Mouse (Mus musculus) c-Kit-positive CD71-positive TER-119-positive erythroid progenitor cells, embryonic 14.5 days (primary cell): Measurements from ENCODE around the gene Wbp2.
A peak's percentile ranks its signal among the peaks of the same experiment; 100 is the strongest.

Experiments used
- DNase-seq: peaks from one replicate; pipeline ENCODE4 v3.0.0-alpha.2; 2013; ENCODE audit warnings: low spot score

Wbp2 gene

DNA sequence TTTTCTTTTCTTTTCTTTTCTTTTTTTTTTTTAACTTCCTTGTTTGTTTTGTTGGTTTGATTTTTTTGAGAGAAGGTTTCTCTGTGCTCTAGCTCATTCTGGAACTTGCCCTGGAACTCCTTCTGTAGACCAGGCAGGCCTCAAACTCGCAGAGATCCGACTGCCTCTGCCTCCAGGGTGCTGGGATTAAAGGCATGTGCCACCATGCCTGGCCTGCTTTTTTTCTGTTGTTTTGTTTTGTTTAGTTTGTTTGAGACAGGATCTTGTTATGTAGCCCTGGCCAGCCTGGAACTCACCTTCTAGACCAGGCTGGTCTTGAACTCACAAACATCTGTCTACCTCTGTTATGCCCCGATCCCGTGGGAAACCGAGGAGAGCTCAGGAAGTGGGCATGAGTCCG lies 2.8 kb upstream of the Wbp2 start:
- DNase-seq = no peak

DNA sequence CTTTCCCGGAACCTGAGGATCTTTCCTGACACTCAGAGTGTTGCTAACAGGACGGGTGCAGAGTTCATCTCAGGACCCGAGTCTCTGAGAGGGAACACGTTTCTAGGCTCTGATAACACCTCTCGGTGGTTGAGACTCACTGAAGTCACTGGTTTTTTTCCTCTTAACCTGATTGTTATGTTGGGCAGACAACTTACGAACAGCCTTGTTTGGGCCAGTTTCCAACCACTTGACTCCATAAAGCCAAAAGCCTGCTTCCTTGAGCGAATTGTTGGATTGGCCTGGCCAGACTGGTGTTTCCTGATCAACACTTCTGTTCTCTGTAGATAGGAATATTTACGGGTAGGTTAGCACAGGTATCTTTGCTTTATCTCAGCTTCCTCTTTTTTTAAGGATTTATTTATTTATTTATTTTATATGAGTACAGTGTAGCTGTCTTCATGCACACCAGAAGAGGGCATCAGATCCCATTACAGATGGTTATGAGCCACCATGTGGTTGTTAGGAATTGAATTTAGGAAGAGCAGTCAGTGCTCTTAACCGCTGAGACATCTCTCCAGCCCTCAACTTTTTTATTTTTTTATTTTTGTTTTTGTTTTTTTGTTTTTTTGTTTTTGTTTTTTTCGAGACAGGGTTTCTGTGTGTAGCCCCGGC lies 2.1 kb upstream of the Wbp2 start:
- no peak for DNase-seq

DNA sequence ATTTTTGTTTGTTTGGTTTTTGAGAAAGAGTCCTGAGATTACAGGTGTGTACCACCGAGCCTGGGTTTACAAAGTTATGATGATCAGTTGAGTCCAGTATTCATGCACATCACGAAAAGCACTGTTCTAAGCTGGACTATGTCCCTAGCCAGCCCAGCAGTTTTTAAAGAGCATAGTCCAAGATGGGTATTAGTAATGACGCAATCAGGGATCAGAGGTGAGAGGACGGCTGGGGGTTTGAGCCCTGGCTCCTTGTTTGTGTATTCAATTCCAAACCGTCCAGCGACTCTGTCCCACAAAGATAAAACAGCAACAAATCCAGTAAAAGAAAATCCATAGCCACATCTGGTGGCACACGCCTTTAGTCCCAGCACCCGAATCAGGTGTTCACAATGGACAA lies 1.4 kb upstream of the Wbp2 start:
- no peak for DNase-seq

DNA sequence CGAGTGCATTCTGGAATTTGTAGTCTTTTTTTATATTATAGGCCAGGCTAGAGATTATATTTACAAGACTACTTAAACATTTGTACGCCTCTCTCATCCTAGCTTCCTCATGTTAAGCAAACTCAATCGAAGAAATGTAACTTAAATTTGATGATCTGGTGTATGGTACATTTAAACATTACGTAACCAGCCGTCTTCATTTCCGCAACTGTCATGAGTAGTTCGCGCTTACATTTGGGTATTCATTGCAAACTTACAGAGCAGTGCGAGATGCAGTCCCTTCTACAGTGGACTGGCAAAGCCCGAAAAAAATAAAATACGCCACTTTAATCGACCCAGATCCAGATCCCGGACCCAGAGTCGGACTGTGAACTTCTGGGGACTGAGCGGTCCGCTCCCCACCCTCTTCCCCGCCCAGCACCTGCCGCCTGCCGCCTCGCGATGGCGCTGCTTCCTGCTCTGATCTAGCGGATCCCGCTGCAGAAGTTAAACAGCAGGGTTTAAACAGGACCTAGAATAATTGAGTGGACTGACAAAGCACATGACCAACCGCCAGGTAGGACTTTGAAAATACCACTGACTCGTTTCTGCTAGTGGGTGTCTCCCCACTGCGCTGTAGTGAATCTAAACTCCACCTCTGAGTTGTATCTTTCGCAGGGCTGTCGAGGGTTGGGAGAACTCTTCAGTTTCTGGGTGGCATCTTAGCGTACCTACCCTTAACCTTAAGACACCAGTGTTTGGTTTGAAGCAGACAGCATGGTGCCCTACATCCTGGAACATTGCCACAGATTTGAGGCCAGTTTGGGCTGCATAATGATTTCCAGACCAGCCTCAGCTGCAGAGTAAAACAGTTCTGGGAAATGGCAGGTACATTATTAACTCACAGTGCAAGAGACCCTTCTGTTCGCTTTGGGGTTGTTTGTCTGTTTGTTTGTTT lies 667 bp upstream of the Wbp2 start:
- peak; percentile 80 for DNase-seq

DNA sequence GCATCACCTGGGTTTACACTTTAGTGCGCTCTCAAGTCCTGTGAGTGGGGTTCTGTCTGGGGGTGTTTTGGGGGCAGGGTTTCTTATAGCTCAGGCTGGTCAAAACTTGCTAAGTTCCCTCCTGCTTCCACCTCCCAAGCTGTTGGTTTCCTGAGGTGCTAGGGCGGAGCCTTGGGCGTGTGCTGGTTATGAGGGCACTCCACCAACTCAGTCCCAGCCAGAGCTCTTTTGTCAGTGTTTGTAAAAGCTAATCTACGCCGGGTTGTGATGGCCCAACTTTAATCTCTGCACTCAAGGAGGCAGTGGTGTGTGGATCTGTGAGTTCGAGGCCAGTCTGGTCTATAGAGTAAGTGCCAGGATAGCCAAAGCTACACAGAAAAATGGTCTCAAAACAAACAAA lies 2.6 kb downstream of the Wbp2 start:
- DNase-seq = peak; percentile 66

DNA sequence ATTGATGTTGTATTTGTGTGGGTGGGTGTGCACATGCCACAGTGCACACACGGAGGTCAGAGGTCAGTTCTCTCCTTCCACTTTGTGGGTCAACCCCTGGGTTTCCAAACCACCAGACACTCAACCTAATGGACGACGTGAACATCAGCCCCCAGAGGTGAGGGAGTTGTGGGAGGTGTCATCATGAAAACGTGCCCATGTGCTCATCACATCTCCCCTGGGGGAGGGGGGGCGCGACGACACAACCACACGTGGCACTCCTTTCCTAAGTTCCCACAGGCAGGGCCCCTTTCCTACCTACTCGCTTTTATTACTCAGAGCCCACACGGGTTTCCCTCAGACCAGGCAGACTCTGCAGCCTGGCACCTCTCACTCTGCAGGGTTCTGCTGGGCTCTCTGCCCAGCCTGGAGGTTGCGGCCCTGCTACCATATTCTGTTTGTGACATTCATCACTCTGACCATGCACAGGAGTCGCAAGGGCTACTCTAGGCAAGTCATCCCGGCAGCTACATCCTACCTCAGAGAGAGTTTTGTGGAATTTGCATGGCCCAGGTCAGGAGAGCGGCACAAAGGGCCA lies 3.6 kb downstream of the Wbp2 start:
- DNase-seq = no peak

DNA sequence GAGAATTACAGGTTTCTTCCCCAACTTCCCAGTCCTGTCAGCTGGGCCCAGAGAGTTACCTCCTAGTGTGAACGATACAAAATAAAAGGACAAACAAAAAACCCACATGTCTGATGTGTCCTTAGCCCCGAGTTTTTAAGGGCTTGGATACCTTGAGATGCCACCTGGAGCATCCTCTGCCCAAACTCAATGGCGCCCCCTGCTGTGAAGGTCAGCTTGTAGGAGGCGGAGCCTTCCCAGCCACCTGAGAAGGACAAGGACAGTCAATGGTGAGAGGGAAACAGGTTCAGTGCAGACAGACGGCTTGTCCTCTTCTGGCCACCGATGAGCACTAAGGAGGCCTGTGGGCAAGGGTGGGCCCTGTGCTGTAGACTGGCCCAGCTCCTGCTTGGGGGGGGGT lies 5.7 kb downstream of the Wbp2 start:
- no peak for DNase-seq

DNA sequence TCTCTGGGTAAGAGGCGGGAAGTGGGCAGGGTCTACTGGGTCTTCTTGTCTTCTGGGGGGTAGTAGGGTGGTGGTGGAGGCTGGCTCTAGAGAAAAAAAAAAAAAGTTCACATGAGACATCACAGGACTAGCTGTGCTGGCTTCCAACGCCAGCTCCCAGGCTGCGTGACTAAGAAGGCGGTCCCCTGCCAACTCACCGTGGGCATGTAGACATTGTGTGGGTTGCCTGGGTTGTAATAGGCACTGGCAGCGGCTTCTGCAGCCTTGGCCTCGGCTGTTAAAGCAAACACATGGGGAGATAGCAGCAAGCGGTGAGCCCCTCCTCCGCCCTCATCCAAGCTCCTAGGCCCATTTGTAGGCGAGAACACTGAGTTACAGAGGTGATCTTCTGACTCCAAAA lies 7.3 kb downstream of the Wbp2 start:
- DNase-seq = no peak

DNA sequence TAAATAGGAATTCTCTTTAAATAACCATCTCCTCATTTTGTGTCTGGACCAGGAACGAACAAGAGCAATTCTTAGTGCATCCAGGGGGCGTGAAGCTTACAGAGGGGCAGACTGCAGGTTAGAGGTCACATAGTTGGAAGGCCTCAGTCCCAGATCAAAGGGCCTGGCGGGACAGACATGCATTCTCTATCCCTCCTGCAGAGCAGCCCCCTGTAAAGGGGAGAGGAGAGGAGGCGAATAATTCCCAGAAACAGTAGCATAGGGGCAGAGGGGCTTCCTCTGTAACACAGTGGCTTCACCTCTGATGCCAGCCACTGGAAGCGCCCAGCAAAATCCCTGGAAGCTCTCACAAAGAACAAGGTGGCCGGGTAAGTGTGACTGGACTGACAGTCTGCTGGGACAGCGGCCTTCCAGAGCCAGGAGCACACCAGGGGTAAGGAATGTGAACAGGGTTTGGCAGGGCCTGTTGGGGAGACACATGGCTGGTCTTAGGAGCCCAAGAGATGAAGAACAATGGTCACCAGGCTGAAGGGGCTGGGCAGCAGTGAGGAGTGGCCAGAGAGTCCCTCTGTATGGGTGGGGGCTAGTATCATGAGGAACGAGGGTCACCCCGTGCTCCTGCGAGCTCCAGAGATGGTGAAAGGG lies 8.0 kb downstream of the Wbp2 start:
- DNase-seq = no peak

DNA sequence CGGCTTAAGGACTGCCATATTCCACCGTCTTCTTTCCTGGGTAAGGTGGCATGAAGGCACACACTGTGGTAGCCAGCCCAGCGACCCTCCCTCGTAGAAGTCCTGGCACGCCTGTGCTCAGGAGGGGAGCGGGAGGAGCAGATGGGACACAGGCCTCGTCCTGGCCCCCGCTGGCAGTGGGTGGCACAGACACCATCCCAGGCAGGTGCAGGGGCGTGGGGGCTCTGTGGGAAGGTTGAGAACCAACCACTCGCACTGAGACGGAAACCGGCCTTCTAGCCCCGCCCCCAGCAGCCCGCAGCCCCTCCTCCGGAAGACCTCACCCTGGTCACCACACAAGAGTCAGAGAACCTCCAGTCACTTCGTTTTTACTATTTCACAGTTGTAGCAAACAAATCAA lies 8.6 kb downstream of the Wbp2 start:
- DNase-seq = no peak

DNA sequence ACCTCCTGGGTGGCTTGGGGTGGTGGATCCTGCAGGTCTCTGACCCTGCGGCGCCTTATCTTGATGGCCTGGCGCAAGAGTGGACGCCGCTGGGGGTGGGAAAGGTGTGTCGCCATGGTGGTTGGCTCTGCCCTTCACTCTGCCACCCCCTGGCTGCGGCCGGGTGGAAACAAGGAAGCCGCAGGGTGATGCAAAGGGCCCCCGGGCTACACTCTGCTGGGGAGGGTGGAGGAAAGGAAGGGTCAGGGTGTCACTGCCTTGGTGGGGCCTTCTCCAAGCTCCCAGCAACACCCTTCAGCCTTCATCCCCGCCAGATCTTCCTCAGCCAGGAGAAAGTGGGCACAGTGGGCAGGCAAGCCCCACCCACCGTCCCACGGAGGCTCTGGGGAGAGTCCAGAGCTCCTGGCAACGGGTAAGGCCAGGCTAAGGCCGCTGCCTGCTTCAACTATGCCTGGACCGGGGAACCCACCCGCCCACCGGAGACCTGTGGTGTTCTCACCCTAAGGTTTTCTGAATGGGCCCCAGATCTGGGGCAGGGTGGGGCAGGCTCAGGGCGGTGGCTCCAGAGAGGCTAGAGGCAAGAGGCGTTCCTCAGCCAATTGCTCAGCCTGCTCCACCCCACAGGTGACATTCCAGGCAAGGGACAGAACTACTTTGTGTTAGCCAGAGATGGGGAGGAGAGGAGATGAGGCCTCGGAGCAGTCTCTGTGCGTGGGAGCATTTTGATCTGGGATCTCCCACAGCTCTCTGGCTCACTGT lies 9.2 kb downstream of the Wbp2 start, which contains the start of gene Unc13d:
Gene Unc13d, minus strand, starts transcription at position 516 of the 759 bp plus-strand sequence.
- DNase-seq = peak; percentile 82

DNA sequence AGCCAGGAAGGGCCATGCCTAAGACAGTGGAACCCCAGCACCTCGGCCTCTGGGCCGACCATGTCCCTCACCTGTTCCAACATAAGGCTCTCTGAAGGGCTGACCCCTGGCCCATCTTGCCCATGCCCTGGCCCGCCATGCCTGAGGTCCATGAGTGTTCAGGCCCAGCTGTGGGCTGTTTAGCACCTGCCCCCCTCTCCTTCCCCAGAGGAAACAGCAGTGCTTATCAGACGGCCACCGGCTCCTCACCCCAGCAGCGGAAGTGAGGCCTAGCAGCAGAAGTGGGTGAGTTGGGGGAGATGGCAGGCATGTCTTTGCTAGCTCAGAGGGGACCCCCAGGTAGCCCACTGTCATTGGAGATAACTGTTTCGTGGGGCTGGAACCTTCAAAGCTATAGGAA lies 10.0 kb downstream of the Wbp2 start:
- DNase-seq = no peak

DNA sequence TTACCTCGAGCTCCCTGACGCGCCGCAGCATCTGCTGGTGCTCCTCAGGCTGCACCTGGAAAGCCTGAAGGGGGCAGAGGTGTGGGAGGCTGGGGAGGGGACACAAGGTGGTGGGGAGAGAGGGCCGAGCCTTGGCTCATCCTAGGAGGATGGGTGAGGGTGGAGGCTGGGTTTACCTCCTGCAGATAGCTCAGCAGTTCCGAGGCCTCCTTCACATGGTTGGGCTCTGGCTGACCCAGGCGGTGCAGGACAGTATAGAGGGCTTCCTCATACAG lies 10.6 kb downstream of the Wbp2 start:
- no peak for DNase-seq

DNA sequence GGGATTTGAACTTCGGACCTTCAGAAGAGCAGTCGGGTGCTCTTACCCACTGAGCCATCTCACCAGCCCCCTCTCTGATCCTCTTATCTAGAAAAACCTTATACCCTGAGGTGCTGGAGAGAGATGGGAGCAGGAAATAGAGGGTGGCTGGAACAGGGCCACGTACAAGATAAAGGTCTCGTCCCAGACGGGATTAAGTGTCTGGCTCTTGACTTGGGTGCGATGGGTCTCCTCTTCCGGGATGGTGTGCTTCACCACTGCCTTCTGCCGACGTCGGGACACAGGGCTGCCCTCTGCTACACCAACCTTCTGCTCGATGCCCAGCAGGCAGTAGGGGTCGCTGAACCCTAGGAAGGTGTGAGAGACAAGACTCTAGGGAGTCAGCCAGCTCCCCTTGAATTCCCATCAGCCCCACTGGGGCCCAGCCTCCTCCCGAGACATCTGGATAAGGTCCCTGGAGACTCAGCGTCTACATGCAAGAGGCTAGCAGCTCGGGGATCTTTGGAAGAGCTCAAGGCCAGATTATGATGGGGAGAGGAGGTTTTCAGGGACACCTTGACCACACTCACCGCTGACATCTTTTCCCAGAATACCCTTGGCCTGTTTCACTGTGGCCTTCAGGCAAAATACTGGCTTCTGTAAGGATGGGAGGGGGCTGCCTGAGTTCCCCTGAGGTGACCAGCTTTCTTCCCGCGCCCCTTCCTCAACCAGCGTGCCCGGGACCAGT lies 11.1 kb downstream of the Wbp2 start:
- no peak for DNase-seq

DNA sequence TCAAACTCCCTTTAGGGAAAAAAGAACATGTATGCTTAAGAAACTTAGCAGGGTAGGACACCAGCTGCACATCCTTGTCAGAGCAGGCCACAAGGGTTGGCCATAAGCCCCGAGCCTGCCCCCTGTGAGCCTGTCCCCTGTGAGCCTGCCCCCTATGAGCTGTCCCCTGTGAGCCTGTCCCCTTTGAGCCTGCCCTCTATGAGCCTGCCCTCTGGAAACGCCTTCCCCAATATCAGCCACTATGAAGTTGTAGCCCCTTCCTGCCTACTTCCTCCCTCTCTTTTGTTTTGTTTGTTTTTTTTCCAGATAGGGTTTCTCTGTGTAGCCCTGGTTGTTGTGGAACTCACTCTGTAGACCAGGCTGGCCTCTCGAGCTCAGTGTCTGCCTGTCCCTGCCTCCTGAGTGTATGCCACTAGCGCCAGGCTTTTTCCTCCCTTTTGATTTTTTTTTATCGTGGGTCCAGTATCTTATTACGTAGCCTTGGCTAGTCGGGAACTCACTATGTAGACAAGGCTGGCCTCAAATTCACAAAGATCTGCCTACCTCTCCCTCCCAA lies 12.3 kb downstream of the Wbp2 start:
- DNase-seq = no peak

DNA sequence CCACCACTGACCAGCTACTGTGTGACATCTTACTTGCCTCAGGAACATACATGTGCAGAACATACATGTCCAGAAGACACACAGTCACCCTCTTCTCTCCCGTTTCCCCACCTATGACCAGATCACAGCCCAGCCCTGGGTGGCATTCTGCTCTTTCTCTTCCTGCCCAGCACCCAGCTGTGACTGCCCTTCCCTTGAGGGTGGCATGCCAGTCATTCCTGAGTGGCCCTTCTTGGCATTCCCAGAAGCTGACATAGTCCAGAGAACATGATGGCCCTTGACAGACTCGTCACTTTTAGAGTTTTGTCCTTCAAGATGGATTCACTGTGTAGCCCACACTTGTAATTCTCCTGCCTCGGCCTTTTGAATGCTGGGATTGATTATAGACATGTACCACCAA lies 14.2 kb downstream of the Wbp2 start:
- DNase-seq = no peak

DNA sequence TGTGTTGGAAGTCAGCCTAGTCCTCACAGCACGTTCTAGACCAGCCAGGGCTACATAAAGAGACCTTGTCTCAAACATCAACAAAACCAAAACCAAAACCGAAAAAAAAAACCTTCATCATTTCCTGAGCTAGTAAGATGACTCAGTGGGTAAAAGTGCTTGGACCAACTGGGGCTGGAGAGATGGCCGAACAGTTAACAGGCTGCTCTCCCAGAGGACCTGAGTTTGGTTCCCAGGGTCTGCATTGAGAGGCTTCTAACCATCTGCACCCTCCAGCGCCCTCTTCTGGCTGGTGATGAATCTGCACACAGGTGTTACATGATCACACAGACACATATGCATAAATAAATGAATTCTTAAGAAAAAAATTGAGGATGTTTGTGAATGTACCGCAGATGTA lies 15.3 kb downstream of the Wbp2 start:
- DNase-seq = peak; percentile 58

DNA sequence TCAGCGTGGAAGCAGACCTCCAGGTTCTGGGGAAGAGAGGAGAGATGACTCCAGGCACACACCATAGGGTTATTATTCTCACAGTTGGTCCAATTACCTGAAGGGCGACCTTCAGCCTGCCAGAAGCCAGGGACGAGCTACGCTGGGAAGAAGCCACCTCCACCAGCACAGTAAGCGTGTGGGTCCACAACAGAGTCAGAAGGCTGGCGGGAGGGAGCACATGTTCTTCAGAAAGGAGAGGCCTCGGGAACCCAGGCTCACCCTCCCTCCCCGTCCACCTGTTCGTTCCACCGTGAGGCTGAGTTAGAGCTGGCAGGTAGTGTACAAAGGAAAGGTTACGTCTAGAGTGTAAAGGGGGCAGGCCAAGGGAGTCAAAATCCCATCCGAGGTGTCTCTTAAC lies 21.4 kb downstream of the Wbp2 start:
- DNase-seq = no peak

DNA sequence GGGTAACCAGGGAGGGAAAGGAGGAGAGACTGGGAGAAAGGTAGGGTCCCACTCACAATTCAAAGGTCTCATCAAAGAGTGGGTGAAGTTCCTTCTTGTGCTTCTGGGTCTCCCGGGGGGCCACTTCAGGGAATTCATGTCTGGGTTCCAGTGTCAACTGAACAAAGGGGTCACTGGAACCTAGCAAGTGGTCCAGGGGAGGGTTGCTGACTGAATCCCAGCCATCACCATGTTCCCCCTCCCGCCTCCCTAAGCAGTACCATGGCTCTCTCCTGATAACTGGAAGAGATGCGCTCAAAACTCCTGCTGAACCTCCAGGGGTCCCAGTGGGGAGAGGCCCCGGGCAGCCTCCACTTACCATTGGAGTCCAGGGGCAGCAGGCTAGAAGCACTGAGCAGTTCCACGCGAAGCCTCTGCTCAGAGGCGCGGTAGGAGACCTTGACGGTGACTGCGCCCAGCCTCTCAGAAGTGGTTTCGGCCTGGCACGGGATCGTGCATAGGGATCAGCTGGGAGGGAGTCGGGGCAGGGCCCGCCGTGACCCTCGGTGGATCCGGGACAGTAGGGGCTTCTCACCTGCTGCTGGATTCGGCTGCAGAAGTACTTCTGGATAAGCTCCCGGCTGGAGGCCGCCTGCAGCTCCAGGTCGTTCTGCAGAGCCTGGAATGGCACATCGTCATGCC lies 22.5 kb downstream of the Wbp2 start:
- DNase-seq = no peak

DNA sequence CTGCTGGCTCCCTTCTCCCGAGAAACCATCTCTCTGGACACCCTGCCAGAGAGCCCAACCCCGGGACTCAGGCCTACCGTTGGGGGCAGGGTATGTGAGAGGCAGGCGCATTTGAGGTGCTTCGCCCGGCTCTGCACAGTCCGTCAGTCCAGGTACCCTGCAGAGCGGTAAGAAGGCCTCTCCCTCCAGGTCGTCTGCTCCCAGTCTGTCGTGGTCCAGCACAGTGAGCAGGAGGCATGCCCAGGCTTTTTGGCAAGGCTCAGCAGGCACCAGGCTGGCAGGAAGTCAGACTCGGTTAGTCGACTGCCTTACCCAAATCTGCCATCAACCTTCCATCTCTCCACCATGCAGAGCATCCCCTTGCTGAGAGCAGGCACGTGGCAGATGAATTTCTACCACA lies 23.2 kb downstream of the Wbp2 start:
- no peak for DNase-seq

DNA sequence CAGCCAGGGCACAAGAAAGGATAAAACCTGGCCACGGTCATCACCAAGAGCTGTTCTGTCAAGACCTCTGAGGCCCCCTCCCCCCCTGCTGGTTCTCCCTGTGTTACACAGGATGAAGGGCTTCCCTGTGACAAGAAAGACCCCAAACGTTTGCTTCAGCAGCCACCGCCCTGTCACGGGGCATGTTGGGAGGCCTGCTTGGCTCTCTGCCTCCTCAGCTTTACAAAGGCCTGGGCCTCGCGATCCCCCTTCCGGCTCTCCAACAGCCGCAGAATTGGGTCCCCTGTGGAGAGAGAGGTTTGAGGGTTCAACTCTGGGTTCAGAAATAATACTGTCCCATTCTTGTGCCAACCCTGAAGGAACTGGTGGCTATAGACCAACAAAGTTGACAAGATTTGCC lies 24.3 kb downstream of the Wbp2 start:
- no peak for DNase-seq
